Mouse (Mus musculus): ENCODE measurements around the gene Ada.

Ada gene

GRCm38 (mm10) chr2:163732021-163732420, 18.0 kb downstream of the Ada start:
- no peak for DNase-seq (ENCODE audit: low read depth, low spot score)

- DNase-seq (ENCODE audit: low read depth, low spot score): no peak
These were observed 21.7 kb downstream of the Ada start for GRCm38 (mm10) chr2:163728300-163728699.

- no peak for DNase-seq (ENCODE audit: low read depth, low spot score)
These were observed 23.2 kb downstream of the Ada start for GRCm38 (mm10) chr2:163726766-163727393.

- DNase-seq (ENCODE audit: low read depth, low spot score): peak; percentile 69
These were observed 27.5 kb downstream of the Ada start for GRCm38 (mm10) chr2:163722550-163722949.

GRCm38 (mm10) chr2:163719616-163720015, 30.4 kb downstream of the Ada start:
- no peak for DNase-seq (ENCODE audit: low read depth, low spot score)

GRCm38 (mm10) chr2:163718951-163719603, 31.0 kb downstream of the Ada start:
- peak; percentile 89 for DNase-seq (ENCODE audit: low read depth, low spot score)

GRCm38 (mm10) chr2:163718526-163718925, 31.5 kb downstream of the Ada start:
- no peak for DNase-seq (ENCODE audit: low read depth, low spot score)

- DNase-seq (ENCODE audit: low read depth, low spot score): no peak
These were observed 33.2 kb downstream of the Ada start for GRCm38 (mm10) chr2:163716853-163717252.

- no peak for DNase-seq (ENCODE audit: low read depth, low spot score)
These were observed 33.6 kb downstream of the Ada start for GRCm38 (mm10) chr2:163716448-163716847.

GRCm38 (mm10) chr2:163713340-163713739, 36.7 kb downstream of the Ada start:
- DNase-seq (ENCODE audit: low read depth, low spot score): no peak

- DNase-seq (ENCODE audit: low read depth, low spot score): no peak
These were observed 37.2 kb downstream of the Ada start for GRCm38 (mm10) chr2:163712874-163713273.

GRCm38 (mm10) chr2:163712473-163712872, 37.6 kb downstream of the Ada start:
- no peak for DNase-seq (ENCODE audit: low read depth, low spot score)

GRCm38 (mm10) chr2:163711368-163711868, 38.6 kb downstream of the Ada start:
- no peak for DNase-seq (ENCODE audit: low read depth, low spot score)

- DNase-seq (ENCODE audit: low read depth, low spot score): no peak
These were observed 39.4 kb downstream of the Ada start for GRCm38 (mm10) chr2:163710606-163711159.

GRCm38 (mm10) chr2:163710000-163710399, 40.0 kb downstream of the Ada start:
- DNase-seq (ENCODE audit: low read depth, low spot score): no peak

GRCm38 (mm10) chr2:163708763-163709250, 41.2 kb downstream of the Ada start:
- no peak for DNase-seq (ENCODE audit: low read depth, low spot score)

GRCm38 (mm10) chr2:163708321-163708720, 41.7 kb downstream of the Ada start:
- no peak for DNase-seq (ENCODE audit: low read depth, low spot score)

- peak; percentile 87 for DNase-seq (ENCODE audit: low read depth, low spot score)
These were observed 46.3 kb downstream of the Ada start for GRCm38 (mm10) chr2:163703599-163704260.

- no peak for DNase-seq (ENCODE audit: low read depth, low spot score)
These were observed 47.1 kb downstream of the Ada start for GRCm38 (mm10) chr2:163702921-163703320.

- no peak for DNase-seq (ENCODE audit: low read depth, low spot score)
These were observed 47.6 kb downstream of the Ada start for GRCm38 (mm10) chr2:163702431-163702830.

GRCm38 (mm10) chr2:163699078-163699780, 50.8 kb downstream of the Ada start:
- no peak for DNase-seq (ENCODE audit: low read depth, low spot score)
